Mouse (Mus musculus) spleen, adult 12 weeks (tissue): ENCODE data around the gene Lrpprc.

Experiments
- DNase-seq: peaks from one replicate; pipeline ENCODE4 v3.0.0; 2022; ENCODE audit warnings: low spot score

Gene Lrpprc

DNA sequence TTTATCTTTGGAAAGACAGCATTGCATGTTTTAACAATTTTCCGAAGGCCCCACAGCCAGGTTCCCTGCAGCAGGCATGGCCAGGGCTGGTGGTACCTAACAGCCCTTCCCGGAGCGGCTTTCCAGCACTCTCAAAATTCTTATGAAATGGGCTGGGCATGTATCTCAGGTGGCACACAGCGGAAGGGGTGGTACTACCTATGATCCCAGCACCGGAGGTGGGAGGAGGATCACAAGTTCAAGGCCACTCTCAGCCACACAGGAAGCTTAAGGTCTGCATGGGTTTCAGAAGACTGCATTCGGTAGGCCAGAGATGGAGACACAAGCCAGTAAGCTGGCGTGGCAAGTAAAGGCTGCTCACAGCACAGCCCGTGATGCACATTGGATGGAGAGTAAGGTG, 31.6 kb downstream of the Lrpprc start:
- DNase-seq: no peak

DNA sequence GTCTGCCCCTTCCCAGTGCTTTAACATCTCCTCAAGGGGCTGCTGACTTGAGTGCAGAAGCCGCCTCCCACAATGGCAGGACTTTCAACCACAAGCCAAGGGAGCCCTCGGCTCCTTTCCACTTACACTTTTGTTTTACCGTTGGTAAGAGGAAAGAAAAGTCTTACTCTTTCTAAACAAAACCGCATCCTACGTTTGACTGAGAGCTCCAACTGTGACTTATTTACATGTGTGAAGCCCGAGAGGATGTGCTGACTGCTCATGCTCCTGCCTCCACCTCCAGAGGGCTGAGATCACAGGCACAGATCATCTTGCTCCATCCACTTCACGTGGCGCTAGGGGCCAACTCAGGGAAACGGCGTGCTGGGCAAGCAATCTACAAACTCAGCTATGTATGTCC, 32.2 kb downstream of the Lrpprc start:
- no peak for DNase-seq

DNA sequence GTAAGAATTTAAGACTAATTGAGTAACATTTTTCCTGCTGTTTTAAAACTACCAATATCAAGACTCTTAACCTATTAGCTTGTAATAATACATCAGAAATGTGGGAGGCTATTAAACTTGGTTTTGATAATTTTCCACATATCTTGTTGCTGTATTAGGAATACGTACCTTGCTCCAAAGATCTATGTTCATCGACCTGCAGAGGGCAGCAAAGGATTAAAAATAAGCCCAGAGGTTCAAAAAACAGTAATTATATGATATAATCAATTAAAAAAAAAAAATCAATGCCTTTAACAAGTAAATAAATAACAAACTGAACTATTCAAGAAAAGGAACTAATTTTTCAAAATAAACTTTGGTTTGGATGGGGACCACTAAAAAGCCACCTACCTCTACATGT, 34.5 kb downstream of the Lrpprc start:
- DNase-seq: no peak

DNA sequence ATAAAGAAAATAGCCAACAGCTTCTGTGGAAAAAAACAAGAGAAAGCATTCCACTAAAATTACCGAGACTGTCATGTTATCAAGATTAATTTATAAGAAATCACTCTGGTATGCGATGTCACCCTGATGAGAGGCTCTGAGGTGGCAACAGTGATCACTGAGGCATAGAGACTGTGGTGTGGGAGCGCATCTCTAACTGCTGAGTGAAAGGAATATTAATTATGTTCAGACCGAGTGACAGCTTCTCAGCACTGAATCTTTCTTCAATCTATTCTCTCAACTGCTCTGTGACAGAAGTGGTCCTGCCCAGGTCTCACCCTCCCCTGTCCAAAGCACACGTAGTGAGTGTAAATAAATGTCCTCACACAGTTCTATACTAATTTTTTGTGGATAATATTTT, 37.1 kb downstream of the Lrpprc start:
- no peak for DNase-seq

DNA sequence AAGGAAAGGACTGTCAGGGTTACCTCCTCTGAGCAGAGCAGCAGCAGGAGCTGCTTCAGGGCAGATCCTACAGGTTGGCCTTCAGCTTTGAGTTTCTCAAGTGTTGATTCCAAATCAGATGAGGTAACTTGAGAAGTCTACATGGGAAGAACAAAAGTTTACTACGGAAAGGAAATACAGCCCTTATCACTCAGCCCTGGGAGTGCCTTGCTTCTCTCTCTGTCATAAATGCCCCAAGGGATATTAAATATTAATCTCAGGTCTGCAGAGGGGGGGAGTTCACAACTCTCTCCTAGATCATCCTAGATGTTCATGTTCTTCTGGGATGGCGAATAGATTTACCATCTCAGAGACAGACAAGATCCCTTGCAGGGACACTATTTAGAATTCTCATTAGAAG, 38.3 kb downstream of the Lrpprc start:
- no peak for DNase-seq

DNA sequence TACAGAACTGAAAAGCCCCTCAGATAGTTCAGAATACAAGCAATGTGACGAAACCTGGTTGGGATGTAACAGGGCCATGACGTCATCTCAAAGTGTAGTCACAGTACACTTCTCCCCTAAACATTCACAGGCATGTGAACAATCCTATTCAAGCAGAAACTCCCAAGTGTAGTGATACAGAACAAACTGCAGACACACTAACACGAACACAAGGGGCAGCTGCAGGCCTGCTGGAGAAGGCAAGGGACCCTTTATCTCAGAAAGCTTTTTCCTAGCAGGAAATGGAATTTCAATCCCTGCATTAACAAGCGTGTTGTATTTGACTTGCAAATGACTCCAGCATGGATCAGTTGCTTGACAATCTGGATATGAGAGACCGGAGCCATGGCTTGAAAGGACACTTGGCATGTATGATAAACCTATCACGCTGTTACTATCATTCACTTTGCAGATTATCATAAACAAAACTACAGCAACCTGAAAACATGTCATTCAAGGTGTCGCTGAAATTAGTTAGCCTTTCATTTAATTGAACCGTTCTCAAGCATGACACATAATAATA, 38.9 kb downstream of the Lrpprc start:
- no peak for DNase-seq

DNA sequence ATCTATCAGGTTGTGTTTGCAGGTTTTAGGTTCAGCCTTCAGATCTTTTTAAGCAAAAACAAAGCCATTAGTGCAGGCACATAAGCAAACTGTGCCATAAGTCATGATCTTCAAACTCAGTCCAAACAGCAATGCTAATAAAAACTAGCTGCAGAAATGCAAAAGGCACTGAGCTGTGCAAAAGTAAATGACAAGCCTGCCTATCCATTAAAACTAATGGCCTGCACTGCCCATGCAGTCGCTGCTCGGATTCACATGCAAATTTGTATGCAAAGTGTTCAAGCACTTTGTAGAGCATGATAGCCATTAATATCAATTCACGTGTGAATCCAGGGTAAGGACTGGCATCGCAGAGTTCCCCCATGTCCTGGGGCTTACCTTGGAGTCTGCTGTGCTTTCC, 40.5 kb downstream of the Lrpprc start:
- DNase-seq: no peak

DNA sequence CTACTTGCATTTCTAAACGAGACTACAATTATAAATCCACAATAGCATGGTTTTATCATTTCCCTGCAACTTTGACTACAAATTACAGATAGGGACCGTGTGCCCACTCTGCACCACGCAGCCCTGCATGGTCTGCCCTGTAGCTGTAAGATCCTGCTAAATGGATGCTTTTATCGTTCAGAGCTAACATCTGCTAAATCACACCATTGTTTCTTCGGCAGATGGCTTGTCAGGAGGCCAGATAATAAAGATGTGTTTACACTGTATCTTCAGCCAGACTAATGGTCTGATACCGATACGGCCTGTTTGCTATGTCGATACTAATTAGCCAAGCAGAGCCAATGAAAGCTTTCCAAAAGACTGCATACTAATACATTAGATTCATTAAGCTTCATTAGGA, 41.3 kb downstream of the Lrpprc start:
- DNase-seq: no peak

DNA sequence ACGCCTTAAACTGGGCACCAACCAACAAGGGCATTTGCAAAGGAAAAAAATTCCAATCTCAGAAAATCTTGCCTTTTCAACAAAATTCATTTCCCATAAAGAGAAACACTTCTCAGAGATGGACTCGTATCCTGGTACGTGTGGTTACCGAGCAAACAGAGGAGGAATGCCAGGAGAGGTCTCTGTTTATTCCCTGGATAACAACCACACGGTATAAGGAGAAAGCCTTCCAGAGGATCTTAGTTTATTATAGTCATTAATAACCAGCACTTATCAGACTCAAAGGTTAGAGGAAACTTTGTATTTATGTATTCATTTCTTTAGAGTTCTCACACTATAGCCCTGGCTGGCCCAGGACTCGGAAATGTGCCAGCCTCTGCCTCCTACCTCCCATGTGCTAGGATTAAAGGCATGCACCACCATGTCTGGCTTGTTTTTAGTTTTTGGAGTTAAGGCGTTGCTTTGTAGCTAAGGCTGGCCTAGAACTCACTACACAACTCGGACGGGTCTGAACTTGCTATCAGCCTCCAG, 42.4 kb downstream of the Lrpprc start:
- no peak for DNase-seq

DNA sequence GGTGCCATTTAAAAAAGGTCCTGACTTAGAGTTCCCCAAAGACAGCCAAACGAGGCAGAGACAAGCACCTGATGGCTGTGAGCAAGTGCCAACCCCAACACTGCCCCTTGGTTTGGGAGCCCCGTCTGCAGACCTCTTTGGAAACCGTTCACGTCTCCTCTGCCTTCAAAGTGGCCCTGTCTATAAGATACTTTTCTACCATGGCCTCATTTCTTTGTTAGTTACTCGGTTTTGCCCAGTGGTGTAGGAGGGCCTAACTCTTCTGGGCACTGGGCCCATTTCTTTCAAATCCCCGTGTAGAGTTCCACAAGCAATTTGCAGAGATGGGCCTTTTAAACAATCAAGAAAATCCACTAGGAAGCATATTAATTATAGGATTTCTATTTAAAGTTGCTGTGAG, 43.4 kb downstream of the Lrpprc start:
- no peak for DNase-seq

DNA sequence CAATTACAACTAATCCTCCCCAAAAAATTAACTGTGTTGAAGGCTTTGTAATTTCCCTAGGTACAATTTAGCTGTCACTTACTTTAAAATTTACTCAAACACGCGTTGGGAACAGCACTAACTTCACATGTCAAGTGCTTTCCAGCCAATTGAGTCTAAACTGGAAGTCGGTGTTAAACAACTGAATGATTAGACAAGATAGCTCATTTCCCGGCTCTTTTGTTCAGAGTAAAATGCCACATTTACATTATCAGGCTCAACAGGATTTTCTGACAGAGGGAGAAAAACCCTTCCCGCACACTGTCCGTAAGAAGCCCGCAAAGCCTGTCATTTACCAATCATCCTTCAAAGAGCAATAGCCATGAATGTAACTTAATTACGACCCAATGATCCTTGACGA, 45.6 kb downstream of the Lrpprc start:
- DNase-seq: no peak

DNA sequence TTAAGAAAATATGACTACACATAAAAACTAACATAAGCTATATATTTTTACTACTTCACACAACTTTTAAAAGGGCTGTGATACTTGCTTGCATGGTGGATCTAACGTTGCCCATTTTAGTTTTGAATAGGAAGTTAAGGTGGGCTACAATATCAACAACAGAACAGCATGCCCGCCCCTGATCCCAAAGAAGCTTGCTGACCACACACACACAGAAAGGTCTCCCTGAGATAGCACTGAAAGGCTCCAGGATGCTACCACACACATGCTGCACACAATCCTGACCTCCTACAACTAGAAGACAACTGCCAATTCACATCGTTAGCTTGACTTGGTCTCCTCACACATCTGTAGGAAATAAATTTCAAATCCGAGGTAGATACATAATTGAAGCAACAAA, 46.3 kb downstream of the Lrpprc start:
- DNase-seq: no peak

DNA sequence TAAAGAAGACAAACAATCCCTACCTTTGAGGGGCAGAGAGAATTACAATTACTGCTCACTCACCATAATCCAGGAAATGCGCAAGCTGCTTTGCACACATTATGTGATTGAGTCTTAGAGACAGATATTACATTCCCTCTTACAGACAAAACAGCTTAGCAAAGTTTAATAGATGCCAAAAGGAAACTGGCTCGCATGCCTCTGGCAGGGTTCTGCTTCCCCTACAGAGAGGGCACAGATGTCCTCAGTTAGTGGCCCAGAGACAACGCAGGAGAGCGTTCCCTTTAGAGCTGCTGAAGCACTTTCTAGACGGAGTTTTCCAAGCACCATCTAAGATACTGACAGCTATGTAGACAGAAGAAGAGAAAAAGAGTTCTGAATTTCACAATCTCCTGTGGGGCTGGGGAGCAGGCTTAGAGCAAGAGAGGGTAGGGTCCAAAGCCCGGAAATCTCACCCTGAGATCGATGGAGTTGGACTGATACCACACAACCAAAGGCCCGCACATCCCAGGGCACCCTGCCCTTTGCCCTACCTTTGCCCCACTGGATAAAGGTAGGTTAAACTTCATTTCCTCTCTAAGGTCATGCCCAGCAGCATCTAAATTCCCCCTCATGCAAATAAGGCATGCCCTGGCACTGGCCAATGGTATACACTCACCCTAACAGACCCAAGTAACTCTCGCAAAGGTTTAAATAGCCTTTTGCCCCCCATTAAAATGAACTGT, 52.4 kb downstream of the Lrpprc start:
- no peak for DNase-seq

DNA sequence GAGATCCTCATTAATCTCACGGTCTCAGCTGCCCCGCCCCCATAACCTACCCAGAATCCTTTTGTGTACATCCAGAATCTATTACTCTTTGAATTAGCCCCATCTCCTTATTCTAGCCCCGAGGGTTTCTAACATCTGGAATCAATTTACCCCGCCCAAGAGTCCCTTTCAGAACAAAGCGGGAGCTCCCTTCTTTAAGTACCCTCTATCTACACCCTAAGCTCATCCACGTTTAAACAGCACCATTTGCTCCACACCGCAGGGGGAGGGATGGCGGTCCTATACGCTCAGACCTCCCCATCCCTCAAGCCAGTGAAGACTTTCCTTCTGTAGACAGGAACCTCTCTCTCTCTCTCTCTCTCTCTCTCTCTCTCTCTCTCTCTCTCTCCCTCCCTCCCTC, 53.9 kb downstream of the Lrpprc start:
- DNase-seq: no peak

DNA sequence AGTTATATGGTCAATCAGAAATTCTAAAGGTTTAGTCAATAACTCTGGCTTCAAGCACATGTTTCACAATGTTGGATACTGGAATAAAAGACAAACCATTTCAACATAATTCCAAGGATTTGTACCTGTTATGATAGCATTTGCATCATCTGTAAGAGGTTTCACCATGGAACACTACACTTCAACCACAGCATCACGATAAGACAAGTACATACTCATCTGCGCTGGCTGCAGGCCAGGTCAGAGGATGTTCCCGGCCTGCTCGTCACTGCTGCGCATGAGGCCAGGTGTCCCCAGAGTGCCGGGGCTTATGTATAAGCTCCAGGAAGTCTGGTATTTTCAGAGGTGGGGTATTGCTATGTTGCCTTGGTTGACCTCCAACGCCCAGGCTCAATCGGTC, 58.0 kb downstream of the Lrpprc start:
- DNase-seq: peak; percentile 55

DNA sequence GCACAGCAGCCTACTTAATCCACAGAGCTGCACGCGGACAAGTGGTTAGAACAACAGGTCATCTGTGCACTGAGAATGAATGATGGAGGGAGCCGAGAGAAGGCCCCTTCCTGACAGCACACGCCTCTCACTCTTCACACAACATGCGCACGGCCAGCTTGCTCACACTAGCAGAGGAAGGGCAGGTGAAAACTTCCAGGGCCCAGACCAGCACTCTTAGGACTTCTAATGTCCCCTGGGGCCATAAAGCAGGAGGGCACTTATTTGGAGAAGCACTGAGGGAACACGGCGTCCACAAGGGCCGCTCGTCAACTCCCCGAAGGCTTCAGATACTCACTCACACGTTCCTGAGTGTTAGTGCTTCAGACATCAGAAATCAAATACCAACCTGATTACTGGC, 59.2 kb downstream of the Lrpprc start:
- no peak for DNase-seq

DNA sequence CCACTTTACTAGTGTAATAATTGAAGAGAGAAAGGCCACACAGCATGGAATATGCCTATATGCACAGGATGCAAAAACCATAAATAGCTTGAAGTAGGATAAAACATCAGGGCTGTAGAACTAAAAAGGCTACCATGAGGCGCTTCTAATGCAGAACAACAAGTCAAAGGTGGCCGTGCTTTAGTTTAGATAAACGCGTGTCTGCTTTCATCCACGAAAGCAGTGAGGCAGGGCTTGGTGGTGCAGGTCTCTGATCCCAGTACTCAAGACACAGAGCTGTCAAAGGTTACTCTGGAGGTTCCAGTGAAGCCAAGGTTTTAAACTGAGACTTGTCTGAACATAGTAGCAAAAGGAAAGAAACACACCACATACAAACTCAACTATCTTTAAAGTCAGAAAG, 61.4 kb downstream of the Lrpprc start:
- no peak for DNase-seq

DNA sequence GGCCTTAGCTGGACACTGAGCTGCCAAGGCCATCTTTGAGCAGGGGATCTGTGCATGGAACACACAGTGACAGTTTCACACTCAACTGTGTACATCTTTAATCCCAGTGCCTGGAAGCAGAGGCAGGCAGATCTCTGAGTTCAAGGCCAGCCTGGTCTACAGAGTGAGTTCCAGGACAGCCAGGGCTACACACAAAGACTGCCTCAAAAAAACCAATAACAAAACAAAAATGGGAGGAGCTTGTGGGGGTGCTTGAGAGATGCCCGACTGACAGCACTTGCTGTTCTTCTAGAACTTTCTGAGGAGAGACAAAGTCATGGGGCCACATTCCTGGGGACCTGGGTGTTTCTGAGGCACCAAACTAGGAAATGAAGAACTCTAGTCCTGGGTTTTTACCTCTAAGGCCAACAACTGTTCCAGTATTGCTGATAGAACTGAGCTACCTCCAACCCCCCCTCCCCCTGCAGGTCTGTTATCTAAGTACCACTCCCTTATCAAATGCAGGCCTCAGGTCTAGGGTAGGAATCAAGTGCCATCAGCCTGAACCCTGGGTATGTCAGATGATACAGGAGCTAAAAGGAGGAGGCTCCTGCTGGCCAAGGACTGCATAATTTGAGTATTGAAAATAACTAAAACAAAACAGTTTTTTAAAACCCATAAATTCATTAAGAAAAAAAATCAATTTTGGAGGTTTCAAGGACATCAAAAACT, 62.2 kb downstream of the Lrpprc start:
- DNase-seq: peak; percentile 15

DNA sequence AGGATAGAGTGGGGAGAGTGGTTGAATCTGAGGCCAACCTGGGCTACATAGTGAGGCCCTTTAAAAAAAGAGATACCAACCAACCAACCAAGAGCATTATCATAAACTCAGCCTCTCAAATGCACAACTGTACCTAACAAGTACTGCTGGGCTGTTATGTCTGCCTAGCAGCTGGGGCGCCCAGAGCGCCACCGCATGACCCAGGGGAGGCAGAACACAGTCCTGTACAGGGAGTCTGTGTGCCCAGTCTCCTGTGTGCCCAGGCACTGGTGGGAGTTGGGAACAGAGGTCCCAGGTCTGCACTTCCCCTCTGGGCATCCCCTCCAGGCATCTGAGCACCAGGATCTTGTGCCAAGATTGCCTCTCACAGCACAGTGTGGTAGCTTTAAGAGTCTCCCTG, 65.4 kb downstream of the Lrpprc start:
- no peak for DNase-seq

DNA sequence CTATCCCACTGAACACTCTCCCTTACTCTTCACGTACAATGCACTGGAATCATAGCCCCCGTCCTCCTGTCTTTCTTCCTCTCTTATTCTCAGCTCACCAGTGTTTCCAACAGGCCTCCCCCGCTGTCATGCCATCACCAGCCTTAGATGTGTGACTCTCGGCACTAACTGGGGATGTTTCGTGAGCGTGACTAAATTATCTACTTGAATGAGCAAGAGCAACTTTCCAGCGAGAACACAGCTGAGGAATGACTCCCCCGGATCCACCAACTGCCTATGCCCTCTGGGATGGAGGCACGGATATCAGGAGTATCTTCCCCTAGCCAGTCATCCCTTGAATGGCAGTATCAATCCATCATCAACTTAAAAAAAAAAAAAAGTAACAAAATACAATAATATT, 66.6 kb downstream of the Lrpprc start:
- no peak for DNase-seq

DNA sequence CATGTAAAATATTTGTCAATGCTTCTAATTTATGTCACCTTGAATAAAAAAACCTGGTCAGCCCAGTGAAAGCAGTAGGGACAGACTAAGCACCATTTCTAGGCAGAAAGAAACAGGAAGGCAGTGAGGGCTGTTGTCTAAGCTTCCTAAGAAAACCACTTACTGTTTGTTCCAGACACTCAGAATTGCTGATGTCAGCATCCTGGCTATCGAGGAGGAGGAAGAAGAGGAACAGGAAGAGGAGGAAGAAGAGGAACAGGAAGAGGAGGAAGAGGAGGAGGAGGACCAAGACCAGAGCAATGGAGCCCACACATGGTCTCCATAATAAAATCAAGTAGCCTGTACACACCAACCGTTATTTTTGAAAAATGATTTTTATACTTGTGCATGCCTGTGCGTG, 71.5 kb downstream of the Lrpprc start:
- DNase-seq: no peak

DNA sequence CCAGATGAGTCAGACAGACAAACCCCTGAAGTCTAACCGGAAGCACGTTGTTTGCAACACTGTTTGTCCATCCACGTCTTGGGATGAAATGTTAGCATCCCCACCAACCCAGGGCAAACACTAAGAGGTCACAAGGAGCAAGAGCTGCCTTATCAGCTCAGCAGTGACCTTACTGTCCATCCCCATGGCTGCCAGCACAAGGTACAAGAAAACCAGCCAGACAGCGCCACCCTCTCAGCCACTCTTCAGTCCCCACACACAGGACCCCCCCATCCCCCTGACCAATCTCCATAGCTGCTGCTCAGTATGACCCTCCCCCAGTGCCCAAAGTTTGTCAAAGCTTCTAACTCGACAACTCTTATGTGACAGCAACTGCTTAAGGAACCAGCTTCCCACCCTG, 73.2 kb downstream of the Lrpprc start:
- DNase-seq: no peak

DNA sequence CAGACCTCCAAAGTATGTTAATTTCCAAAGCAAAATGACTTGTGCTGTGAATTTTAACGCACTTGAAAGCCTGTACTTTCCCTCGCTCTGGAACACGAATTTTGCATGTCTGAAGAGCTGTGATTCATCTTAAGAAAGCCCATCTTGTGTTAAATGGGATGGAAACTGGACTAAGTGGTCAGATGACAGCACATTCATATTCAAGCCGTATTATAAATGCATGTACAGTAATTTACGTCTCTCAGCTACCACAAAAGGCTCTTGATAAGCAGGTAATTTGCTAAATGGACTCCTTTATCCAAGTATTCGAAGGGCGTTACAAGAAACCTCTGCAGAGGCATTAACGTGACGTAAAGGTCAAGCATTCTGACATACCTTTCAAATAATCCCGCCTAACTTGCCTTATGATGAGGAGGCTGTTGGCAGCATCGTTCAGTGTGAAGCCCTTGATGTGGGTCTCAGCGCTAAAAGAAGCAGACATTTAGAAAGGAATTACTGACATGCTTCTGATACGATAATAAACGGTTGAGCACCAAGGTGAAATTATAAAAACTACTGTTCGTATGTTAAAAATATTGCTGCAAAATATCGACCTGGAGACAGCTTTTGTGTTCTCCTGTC, 74.2 kb downstream of the Lrpprc start:
- DNase-seq: no peak
